Mouse (Mus musculus) brain, adult 10 weeks (tissue): Measurements from ENCODE around the gene Vmn1r166. TPM values are rescaled to one million over a fixed set of nuclear protein-coding genes. Genes with fewer than 3 reads are reported as not detected.

ENCODE experiments used
- polyA plus RNA-seq: library from polyadenylated mRNA; stranded (reverse); fragments of 350-450 nt; fragmentation: Illumina TruSeq; extraction: RNeasy Lipid Tissue Mini Kit (QIAGEN cat#74804); gene quantifications from one replicate; pipeline ENCODE4 v1.2.3, GENCODE M21; 2015; ENCODE audit warnings: low read depth, low replicate concordance

The Vmn1r166 gene
- polyA plus RNA-seq, result not detected

GRCm38 (mm10) chr7:23251582-23251981 is at the start of gene Vmn1r166:
Gene Vmn1r166 (minus strand): TSS chr7:23251682.

GRCm38 (mm10) chr7:23300892-23301291 is 49.4 kb upstream of the Vmn1r166 start, which contains the start of gene Nlrp4e:
Gene Nlrp4e (plus strand): TSS chr7:23301192.

GRCm38 (mm10) chr7:23278800-23279199 is 27.3 kb upstream of the Vmn1r166 start, which contains the start of gene Gm6902:
Gene Gm6902 (minus strand): TSS chr7:23278900.

GRCm38 (mm10) chr7:23217032-23217431 is 34.5 kb downstream of the Vmn1r166 start, which contains the start of gene Vmn1r165:
Gene Vmn1r165 (plus strand): TSS chr7:23217332.

Other genes with a start within 250 kb of the Vmn1r166 start
- not detected for gene Gm4216, start 231.8 kb downstream of the Vmn1r166 start, polyA plus RNA-seq
- gene Vmn1r163, start 196.1 kb downstream of the Vmn1r166 start, polyA plus RNA-seq, result not detected
- not detected for gene Gm8720, start 184.2 kb downstream of the Vmn1r166 start, polyA plus RNA-seq
- gene Gm10662, start 107.2 kb downstream of the Vmn1r166 start, polyA plus RNA-seq, result not detected
- gene Vmn1r165, start 34.4 kb downstream of the Vmn1r166 start, polyA plus RNA-seq, result not detected
- not detected for gene Gm6902, start 27.2 kb upstream of the Vmn1r166 start, polyA plus RNA-seq
- gene Nlrp4e, start 49.5 kb upstream of the Vmn1r166 start, polyA plus RNA-seq, result not detected
- not detected for gene Nlrp5, start 134.2 kb upstream of the Vmn1r166 start, polyA plus RNA-seq